Mouse (Mus musculus) heart, embryonic 16.5 days (tissue): ENCODE results near the gene Clcn3. TPM values are rescaled to one million over a fixed set of nuclear protein-coding genes. Genes with fewer than 3 reads are reported as not detected.
"Not testable (repeated sequence)": the region's sequence is repeated elsewhere in the genome, so short reads cannot be mapped to it uniquely, and the experiment has no call there.

ENCODE experiments used
- ATAC-seq: fragments of 200-750 bp; cut with Nextera tagmentation; replicated peaks from 2 replicates; pipeline ENCODE4 v1.8.0; 2017; ENCODE audit warnings: moderate number of reproducible peaks; ENCODE audit not compliant: insufficient read depth, low FRiP score; ENCODE audit errors: extremely low read depth
- H3K27ac ChIP-seq: fragments of 300-500 bp; sonication (generic); 2 replicates; pipeline ENCODE4 v1.5.1; 2014; ENCODE audit warnings: mild to moderate bottlenecking, low read length, control low read depth, moderate library complexity
- H3K27me3 ChIP-seq: fragments of 300-500 bp; sonication (generic); 2 replicates; pipeline ENCODE4 v1.6.1; 2014; ENCODE audit warnings: low read length, mixed read lengths; ENCODE audit not compliant: control insufficient read depth, insufficient read depth
- H3K36me3 ChIP-seq: fragments of 300-500 bp; sonication (generic); 2 replicates; pipeline ENCODE4 v1.6.1; 2014; ENCODE audit not compliant: control insufficient read depth, insufficient read depth
- H3K4me1 ChIP-seq: fragments of 300-500 bp; sonication (generic); 2 replicates; pipeline ENCODE4 v1.6.1; 2014; ENCODE audit warnings: low read length, mixed read lengths; ENCODE audit not compliant: control insufficient read depth, insufficient read depth
- H3K4me2 ChIP-seq: fragments of 300-500 bp; sonication (generic); 2 replicates; pipeline ENCODE4 v1.6.1; 2014; ENCODE audit warnings: low read depth, mild to moderate bottlenecking, control low read depth, low read length
- H3K4me3 ChIP-seq: fragments of 300-500 bp; sonication (generic); 2 replicates; pipeline ENCODE4 v1.5.1; 2014; ENCODE audit warnings: mild to moderate bottlenecking, control low read depth, low read length
- H3K9ac ChIP-seq: fragments of 300-500 bp; sonication (generic); 2 replicates; pipeline ENCODE4 v1.6.1; 2014; ENCODE audit warnings: low read length, control low read depth
- H3K9me3 ChIP-seq: fragments of 300-500 bp; sonication (generic); replicated peaks from 2 replicates; pipeline ENCODE4 v1.6.1; 2016; ENCODE audit warnings: low read length; ENCODE audit not compliant: control insufficient read depth
- WGBS: fragments of 180-500 bp; shearing (Covaris S2); extraction: QIAGEN DNeasy Blood & Tissue Kit; methylation state at CpG from one replicate; pipeline ENCODE4 v1.1.7; 2014; 5-methylcytosine and 5-hydroxymethylcytosine counted together
- polyA plus RNA-seq: library from polyadenylated mRNA; unstranded; fragments of >200 nt; fragmentation: Nextera tagmentation; extraction: Ambion mirVana; gene quantifications from 2 replicates; pipeline ENCODE4 v1.2.1, GENCODE M21; 2015

Gene Clcn3
- 21.2 TPM in 2 replicates for polyA plus RNA-seq

DNA sequence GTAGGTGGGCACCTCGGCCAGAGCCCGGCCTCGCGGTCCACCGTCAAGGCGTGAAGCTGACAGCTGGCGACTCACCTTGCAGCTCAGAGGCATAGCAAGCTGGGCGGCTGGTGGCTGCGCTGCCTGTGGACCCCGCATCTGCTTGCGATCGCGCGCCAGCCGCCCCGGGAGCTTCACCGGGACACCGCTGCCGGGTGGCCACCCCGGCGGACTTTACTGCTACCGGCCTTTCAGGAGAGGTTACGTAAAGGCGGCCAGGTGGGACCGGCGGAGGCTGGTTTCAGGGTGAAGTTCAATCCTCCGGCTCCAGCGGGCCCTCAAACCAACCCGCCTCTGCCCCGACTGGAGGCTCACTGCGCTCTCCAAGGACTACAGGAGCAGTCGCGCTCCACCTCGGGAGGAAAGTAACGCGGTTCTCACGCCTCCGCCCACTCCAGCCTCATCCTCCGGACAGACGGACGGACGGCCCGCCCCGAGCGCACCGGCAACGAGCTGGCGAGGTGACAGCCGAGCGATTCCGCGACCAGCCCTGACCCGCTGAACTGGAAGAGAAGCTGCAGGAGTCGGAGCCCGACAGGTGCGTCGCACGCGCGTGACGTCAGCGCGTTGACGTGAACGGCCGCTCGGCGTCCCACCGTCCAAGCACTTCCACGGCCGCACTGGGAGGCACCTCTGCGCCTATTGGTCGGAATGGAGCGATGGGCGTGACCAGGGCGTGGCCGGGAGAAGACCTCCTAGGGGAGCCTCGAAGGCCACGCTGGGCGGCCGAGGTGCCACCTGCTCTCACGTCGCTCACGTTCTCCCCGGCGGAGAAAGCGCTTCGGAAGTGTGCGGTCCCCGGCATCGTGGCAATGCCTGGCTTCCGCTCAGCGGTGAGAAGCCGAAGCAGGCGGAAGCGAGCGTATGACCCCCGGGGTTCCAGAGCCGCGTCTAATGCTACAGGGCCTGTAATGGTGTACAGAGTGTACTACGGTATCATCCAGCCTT is at the start of gene Clcn3:
Gene Clcn3, minus strand, starts transcription at position 600 of the 987 bp plus-strand sequence.
- H3K36me3 ChIP-seq = no peaks in the 10 kb centered on the region
- H3K9ac ChIP-seq = peak within 1 kb of the TSS; percentile 92
- H3K27ac ChIP-seq = peak within 1 kb of the TSS; percentile 96
- H3K4me1 ChIP-seq = peaks cover 15% of the 10 kb centered on the region
- H3K4me3 ChIP-seq = peak within 1 kb of the TSS; percentile 97
- ATAC-seq = peak; percentile 100
- H3K27me3 ChIP-seq = no peaks in the 10 kb centered on the region
- peak within 1 kb of the TSS; percentile 89 for H3K4me2 ChIP-seq
- H3K9me3 ChIP-seq = no peaks in the 10 kb centered on the region
- WGBS = under 1% methylated on average over 101 of the region's 101 CpGs

DNA sequence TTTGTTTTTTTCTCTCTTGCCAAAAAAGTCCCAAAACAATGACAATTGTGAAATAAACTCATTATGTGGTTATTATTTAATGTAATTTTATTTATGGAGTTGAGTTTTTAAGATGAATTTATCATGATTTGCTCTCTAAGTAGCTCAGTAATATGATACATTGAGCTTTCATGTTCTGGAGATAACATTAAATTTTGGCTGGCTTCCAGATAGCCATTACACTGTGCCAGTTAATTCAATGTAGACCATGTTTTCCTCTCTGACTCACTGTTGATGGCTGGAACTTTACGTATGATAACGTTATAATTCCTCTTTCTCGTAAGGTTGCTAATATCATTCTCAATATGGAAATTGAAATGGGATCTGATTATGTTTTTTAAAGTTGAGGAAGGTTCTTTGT is 13.4 kb upstream of the Clcn3 start:
- Histone ChIP-seq H3K27ac (no peak overlapping the region), H3K9me3 (no peaks in the 10 kb centered on the region), H3K9ac (no peak overlapping the region), H3K4me1 (peaks cover 8% of the 10 kb centered on the region), H3K4me3 (no peak overlapping the region), H3K36me3 (no peaks in the 10 kb centered on the region), H3K4me2 (no peak overlapping the region), H3K27me3 (no peaks in the 10 kb centered on the region)
- WGBS = 46% methylated on average over 3 of the region's 3 CpGs
- ATAC-seq = no peak

DNA sequence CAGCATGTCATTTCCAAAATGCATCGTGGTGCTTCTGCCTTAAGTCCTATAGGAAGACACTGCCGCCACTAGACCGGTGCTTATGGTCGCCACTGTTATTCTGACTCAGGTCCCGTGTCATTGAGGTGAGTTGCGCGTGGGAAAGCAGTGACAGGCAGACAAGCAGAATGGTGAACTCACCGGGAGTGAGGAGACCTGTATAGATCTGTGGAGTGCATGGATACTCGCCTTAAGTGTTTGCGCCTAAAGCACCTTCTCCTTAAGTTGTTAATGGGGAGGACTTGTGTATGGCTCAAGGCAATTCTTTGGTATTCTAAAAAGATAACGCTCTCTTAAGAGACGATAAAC is 10.5 kb upstream of the Clcn3 start:
- Histone ChIP-seq H3K27me3 (no peaks in the 10 kb centered on the region), H3K4me3 (peak overlapping the region; percentile 96), H3K4me2 (peak overlapping the region; percentile 92), H3K9me3 (no peaks in the 10 kb centered on the region), H3K36me3 (no peaks in the 10 kb centered on the region), H3K27ac (peak overlapping the region; percentile 95), H3K4me1 (peaks cover 8% of the 10 kb centered on the region), H3K9ac (peak overlapping the region; percentile 91)
- ATAC-seq = no peak
- 2% methylated on average over 12 of the region's 12 CpGs for WGBS

DNA sequence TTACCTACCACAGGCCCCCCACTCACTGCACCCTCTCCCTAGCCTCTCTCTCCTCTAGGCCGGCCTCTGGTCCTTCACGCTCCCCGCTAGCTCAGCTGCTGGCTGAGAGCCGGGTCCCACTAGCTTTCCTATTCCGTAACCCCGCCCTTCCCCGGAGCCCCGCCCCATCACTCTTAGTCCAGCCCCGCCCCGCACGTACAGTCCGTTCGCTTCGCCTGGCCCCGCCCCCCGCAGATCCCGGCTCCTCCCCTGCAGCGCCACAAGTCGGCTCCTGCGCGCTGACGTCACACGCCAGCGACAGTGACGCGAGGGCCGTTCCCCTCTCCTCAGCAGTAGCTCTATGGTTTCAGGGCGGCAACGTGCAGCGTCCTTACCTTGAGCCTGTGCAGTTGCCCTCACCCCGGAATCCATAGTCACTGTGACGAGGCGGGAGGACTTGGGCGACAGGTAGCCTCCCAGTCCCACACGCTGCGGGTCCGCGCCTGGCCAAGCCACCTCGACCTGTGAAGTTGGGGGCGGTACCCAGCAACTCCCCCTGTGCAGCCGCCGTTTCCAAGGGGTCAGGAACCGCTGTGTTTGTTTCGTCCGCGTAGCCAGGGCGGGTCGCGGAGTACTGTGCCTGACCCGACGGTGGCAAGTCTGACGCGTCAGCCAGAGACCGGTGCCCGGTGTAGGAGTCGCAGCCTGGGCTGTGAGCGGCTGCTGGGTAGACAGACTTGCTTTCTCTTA is 10.0 kb upstream of the Clcn3 start, which contains the start of gene Nek1:
Gene Nek1, plus strand, starts transcription at position 286 of the 729 bp plus-strand sequence.
- H3K9ac ChIP-seq = peak within 1 kb of the TSS; percentile 91
- H3K27me3 ChIP-seq = no peaks in the 10 kb centered on the region
- peak; percentile 97 for ATAC-seq
- H3K27ac ChIP-seq = peak within 1 kb of the TSS; percentile 97
- peak within 1 kb of the TSS; percentile 96 for H3K4me3 ChIP-seq
- no peaks in the 10 kb centered on the region for H3K36me3 ChIP-seq
- peak within 1 kb of the TSS; percentile 92 for H3K4me2 ChIP-seq
- under 1% methylated on average over 57 of the region's 57 CpGs for WGBS
- no peaks in the 10 kb centered on the region for H3K9me3 ChIP-seq
- H3K4me1 ChIP-seq = peaks cover 8% of the 10 kb centered on the region

DNA sequence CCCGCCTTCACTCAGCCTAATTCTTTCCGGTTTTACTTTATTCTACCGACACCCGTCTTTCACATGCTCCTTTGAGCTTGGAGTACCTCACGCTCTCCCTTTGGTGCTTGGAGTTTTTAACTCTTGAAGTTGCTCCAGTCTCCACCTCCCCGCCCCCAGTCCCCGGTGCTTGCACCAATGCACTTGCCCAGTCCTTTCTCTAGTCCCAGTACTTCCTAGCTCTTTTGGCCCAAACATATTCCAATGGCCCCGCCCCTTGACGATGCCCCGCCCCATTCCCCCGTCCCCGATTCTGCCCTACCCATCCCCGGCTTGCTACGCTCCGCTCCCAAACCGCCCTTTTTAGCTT is 9.4 kb upstream of the Clcn3 start:
- H3K9me3 ChIP-seq = no peaks in the 10 kb centered on the region
- H3K4me1 ChIP-seq = peaks cover 8% of the 10 kb centered on the region
- ATAC-seq = peak; percentile 87
- H3K27ac ChIP-seq = peak overlapping the region; percentile 97
- H3K27me3 ChIP-seq = no peaks in the 10 kb centered on the region
- peak overlapping the region; percentile 62 for H3K4me2 ChIP-seq
- under 1% methylated on average over 16 of the region's 16 CpGs for WGBS
- H3K36me3 ChIP-seq = no peaks in the 10 kb centered on the region
- peak overlapping the region; percentile 96 for H3K4me3 ChIP-seq
- peak overlapping the region; percentile 81 for H3K9ac ChIP-seq

DNA sequence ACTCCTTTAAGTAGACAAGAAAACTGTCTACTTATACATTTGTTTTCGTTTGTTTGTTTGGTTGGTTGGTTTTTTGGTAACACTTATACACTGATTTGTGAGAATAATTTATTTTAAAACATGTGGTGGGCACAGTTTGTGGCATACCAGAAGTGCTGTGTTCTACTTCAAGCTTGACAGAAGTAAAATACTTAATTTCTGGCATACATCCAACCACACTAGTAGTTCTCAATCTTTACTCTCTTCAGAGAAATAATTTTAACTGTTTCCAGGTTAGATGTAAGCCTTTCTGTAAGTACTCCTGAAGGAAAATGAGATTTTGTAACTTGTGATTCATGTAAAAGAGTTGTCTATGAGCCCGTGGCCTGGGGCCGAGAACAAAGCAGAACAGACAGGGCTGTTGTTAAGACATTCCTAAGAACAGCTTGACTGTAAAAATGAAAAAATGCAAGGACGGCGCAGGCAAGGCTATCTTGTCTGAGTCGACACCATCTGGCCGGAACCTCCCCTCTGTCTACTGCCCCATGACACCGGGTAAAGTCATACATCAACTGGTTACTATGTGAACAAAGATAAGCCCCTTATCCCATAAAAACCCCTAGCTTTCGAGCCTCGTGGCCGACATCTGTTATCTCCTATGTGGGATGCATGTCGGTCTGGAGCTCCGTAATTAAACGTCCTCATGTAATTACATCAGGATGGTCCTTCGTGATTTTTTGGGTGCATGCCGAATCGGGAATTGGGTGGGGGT is 1.3 kb upstream of the Clcn3 start:
- not testable (repeated sequence) for H3K27me3 ChIP-seq, H3K9me3 ChIP-seq, H3K27ac ChIP-seq, ATAC-seq, H3K9ac ChIP-seq, H3K4me2 ChIP-seq, H3K4me3 ChIP-seq, H3K36me3 ChIP-seq
- H3K4me1 ChIP-seq = peaks cover 15% of the 10 kb centered on the region
- WGBS = 76% methylated on average over 17 of the region's 17 CpGs

DNA sequence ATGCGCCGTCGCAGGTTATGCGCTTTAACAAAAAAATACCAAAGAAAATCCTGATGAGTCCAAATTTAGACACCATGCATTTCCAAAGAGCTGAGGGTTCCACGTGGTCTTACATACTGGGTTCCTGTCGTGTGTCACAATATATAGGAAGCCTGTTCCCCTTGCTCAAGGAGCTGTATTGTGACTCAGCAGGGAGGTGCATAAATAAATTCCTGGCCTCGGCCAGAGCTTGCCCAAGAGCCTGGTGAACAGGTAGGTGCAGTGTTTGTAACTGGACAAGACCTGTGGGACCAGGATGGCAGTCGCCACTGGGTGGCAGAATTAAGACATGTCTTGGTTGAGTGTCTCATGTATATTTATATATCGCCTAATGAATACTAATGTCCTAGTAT is 584 bp upstream of the Clcn3 start:
- no peaks in the 10 kb centered on the region for H3K9me3 ChIP-seq
- peak overlapping the region; percentile 97 for H3K4me3 ChIP-seq
- 8% methylated on average over 9 of the region's 9 CpGs for WGBS
- H3K4me1 ChIP-seq = peaks cover 15% of the 10 kb centered on the region
- H3K27me3 ChIP-seq = no peaks in the 10 kb centered on the region
- peak overlapping the region; percentile 95 for H3K27ac ChIP-seq
- peak overlapping the region; percentile 89 for H3K4me2 ChIP-seq
- peak overlapping the region; percentile 83 for H3K9ac ChIP-seq
- no peaks in the 10 kb centered on the region for H3K36me3 ChIP-seq
- ATAC-seq = peak; percentile 50

DNA sequence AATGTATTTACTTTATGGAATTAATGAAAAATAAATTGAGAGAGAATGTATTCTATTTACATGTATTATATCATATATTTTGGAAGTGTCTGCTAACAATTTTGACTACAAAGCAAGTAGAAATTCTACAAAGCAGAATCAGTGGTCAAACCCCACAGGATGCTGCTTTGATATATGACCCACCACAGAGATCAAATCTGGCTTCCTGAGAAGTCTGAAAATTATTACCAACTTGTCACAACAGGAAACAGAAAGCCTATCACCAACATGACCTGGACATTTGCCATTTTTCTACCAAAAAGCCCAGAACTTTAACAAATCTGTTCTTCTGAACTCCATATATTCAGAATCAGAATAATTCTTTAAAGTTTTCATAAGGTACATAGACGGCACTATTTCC is 1.7 kb downstream of the Clcn3 start:
- H3K36me3 ChIP-seq = no peaks in the 10 kb centered on the region
- H3K27me3 ChIP-seq = no peaks in the 10 kb centered on the region
- H3K4me2 ChIP-seq = peak overlapping the region; percentile 89
- H3K4me3 ChIP-seq = peak overlapping the region; percentile 23; the same call in 1 of the 2 replicates
- no peak overlapping the region for H3K27ac ChIP-seq
- no peaks in the 10 kb centered on the region for H3K9me3 ChIP-seq
- ATAC-seq = no peak
- 19% methylated on average over 1 of the region's 1 CpGs for WGBS
- H3K4me1 ChIP-seq = peaks cover 15% of the 10 kb centered on the region
- H3K9ac ChIP-seq = peak overlapping the region; percentile 92; the same call in 1 of the 2 replicates
